Mouse (Mus musculus) liver, postnatal 0 days (tissue): ENCODE results near the gene Add3. TPM values are rescaled to one million over a fixed set of nuclear protein-coding genes. Genes with fewer than 3 reads are reported as not detected.

Source experiments
- ATAC-seq: fragments of 200-750 bp; cut with Nextera tagmentation; 2 replicates; pipeline ENCODE4 v1.8.0; 2017; ENCODE audit warnings: mild to moderate bottlenecking, moderate library complexity
- DNase-seq: peaks from one replicate; pipeline ENCODE4 v3.0.0-alpha.2; 2016
- H3K27ac ChIP-seq: fragments of 300-500 bp; sonication (generic); 2 replicates; pipeline ENCODE4 v1.5.1; 2014; ENCODE audit warnings: antibody characterized with exemption, moderate library complexity, mild to moderate bottlenecking, low read depth
- H3K27me3 ChIP-seq: fragments of 300-500 bp; sonication (generic); 2 replicates; pipeline ENCODE4 v1.6.1; 2014; ENCODE audit warnings: low read length, control low read depth, mixed read lengths; ENCODE audit not compliant: insufficient read depth
- H3K36me3 ChIP-seq: fragments of 300-500 bp; sonication (generic); replicated peaks from 2 replicates; pipeline ENCODE4 v1.6.1; 2014; ENCODE audit warnings: mild to moderate bottlenecking, control low read depth, low read length, moderate library complexity, mixed read lengths; ENCODE audit not compliant: insufficient read depth
- H3K4me1 ChIP-seq: fragments of 300-500 bp; sonication (generic); 2 replicates; pipeline ENCODE4 v1.6.1; 2014; ENCODE audit warnings: antibody characterized with exemption, mild to moderate bottlenecking, control low read depth; ENCODE audit not compliant: insufficient read depth
- H3K4me2 ChIP-seq: fragments of 300-500 bp; sonication (generic); 2 replicates; pipeline ENCODE4 v1.6.1; 2014; ENCODE audit warnings: low read depth, mild to moderate bottlenecking, low read length, moderate library complexity, mixed read lengths
- H3K4me3 ChIP-seq: fragments of 300-500 bp; sonication (generic); 2 replicates; pipeline ENCODE4 v1.5.1; 2014; ENCODE audit warnings: low read depth, low read length
- H3K9ac ChIP-seq: fragments of 300-500 bp; sonication (generic); replicated peaks from 2 replicates; pipeline ENCODE4 v1.6.1; 2014; ENCODE audit warnings: mild to moderate bottlenecking, moderate library complexity
- H3K9me3 ChIP-seq: fragments of 300-500 bp; sonication (generic); 2 replicates; pipeline ENCODE4 v1.6.1; 2016; ENCODE audit warnings: mild to moderate bottlenecking, control low read depth, low read length, mixed read lengths
- CTCF ChIP-seq: sonication (generic); IDR thresholded peaks from 2 replicates; pipeline ENCODE4 v1.5.1; 2016; ENCODE audit warnings: antibody characterized with exemption, low read depth
- EP300 ChIP-seq: IDR thresholded peaks from 2 replicates; pipeline ENCODE4 v1.6.1; 2016; ENCODE audit warnings: antibody characterized with exemption, low read depth, mild to moderate bottlenecking
- WGBS: fragments of 180-500 bp; shearing (Covaris S2); extraction: QIAGEN DNeasy Blood & Tissue Kit; methylation state at CpG from one replicate; pipeline ENCODE4 v1.1.7; 2014; ENCODE audit not compliant: insufficient replicate concordance; 5-methylcytosine and 5-hydroxymethylcytosine counted together
- polyA plus RNA-seq: library from polyadenylated mRNA; unstranded; fragments of >200 nt; fragmentation: Nextera tagmentation; extraction: Ambion mirVana; gene quantifications from 2 replicates; pipeline ENCODE4 v1.2.1, GENCODE M21; 2015

Gene Add3
- polyA plus RNA-seq, 1 experiment from 2014 or later = 21.4 TPM

GRCm38 (mm10) chr19:53284268-53285208 lies 144.3 kb downstream of the Add3 start:
- Histone ChIP-seq H3K27me3 (no peaks in the 10 kb centered on the region), H3K9ac (no peak overlapping the region), H3K4me1 (peaks cover 5% of the 10 kb centered on the region), H3K27ac (peak overlapping the region; percentile 57), H3K4me2 (peak overlapping the region; percentile 32; the same call in 1 of the 2 replicates), H3K4me3 (no peak overlapping the region), H3K36me3 (no peaks in the 10 kb centered on the region), H3K9me3 (no peaks in the 10 kb centered on the region)
- TF ChIP-seq CTCF (no peak), EP300 (no peak)
- peak; percentile 51 for DNase-seq
- ATAC-seq = peak; percentile 69
- 30% methylated on average over 20 of the region's 20 CpGs for WGBS

GRCm38 (mm10) chr19:53296331-53297254 lies 156.3 kb downstream of the Add3 start:
- no peak for ATAC-seq
- H3K36me3 ChIP-seq = no peaks in the 10 kb centered on the region
- no peak for TF ChIP-seq CTCF
- no peak for TF ChIP-seq EP300

More at GRCm38 (mm10) chr19:53296331-53297254, 156.3 kb downstream of the Add3 start:
- Histone ChIP-seq H3K4me1 (peaks cover 4% of the 10 kb centered on the region; the same call in 1 of the 2 replicates), H3K9ac (no peak overlapping the region), H3K4me3 (no peak overlapping the region), H3K9me3 (no peaks in the 10 kb centered on the region), H3K27me3 (no peaks in the 10 kb centered on the region), H3K4me2 (peak overlapping the region; percentile 46), H3K27ac (no peak overlapping the region)
- DNase-seq = no peak
- 61% methylated on average over 23 of the region's 23 CpGs for WGBS

Other genes starting within 250 kb of the Add3 start
- gene Xpnpep1, start 100.2 kb upstream of the Add3 start, polyA plus RNA-seq = 55.4 and 62.0 TPM in 2 replicates
- gene Mxi1, start 170.1 kb downstream of the Add3 start, polyA plus RNA-seq = 24.4 and 24.5 TPM in 2 replicates
- gene Gm10197, start 231.3 kb downstream of the Add3 start, polyA plus RNA-seq = not detected in 2 replicates